Mouse (Mus musculus): ENCODE results near the gene Wbp1.

- TF ChIP-seq CTCF (IDR thresholded peaks at IDR 0.05; ENCODE audit: borderline replicate concordance, insufficient read depth, low read depth, low read length) (no peak), POLR2A (IDR thresholded peaks at IDR 0.05; ENCODE audit: borderline replicate concordance, insufficient read depth, low read length) (no peak)
Measured at GRCm38 (mm10) chr6:83119734-83120051, 1.7 kb downstream of the Wbp1 start.
